Mouse (Mus musculus): ENCODE results near the gene Mydgf.

DNA sequence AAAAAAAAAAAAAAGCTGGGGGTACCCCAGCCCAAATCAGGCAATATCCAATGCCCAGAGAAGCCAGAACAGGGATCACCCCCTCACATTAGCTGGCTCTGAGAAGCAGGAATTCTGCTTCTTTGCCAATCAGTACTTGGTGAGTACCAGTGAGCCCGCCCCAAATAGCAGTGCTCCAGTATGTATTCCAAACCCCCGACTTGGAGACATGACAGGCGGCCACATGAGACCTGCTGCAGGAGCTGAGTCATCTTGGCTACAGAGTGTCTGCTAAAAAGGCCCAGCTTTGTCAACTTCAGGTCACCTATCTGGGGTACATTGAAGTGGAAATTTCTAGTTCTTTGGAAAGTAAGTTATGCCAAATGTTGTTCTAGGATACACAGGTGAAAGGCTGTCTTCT lies 42.8 kb upstream of the Mydgf start:
- TF ChIP-seq POLR2A (IDR thresholded peaks at IDR 0.05; ENCODE audit: borderline replicate concordance, control insufficient read depth, low read depth, low read length) (no peak), CTCF (IDR thresholded peaks at IDR 0.05; ENCODE audit: control insufficient read depth, insufficient read depth, low read length) (no peak)

All from bone marrow, adult 2 months (tissue).